Mouse (Mus musculus): Measurements from ENCODE around the gene Cyp4f17. TPM values are rescaled to one million over a fixed set of nuclear protein-coding genes. Genes with fewer than 3 reads are reported as not detected.
"Not testable (repeated sequence)": the region's sequence is repeated elsewhere in the genome, so short reads cannot be mapped to it uniquely, and the experiment has no call there.

The Cyp4f17 gene
- polyA plus RNA-seq, 1 experiment from 2014 or later: 0.87 TPM

GRCm38 (mm10) chr17:32481766-32482165 is 24.1 kb upstream of the Cyp4f17 start:
- Histone ChIP-seq H3K4me1 (ENCODE audit: control insufficient read depth, low read depth, low read length) (no peaks in the 10 kb centered on the region), H3K9me3 (replicated peaks; ENCODE audit: control insufficient read depth, low read length) (no peaks in the 10 kb centered on the region), H3K27ac (ENCODE audit: low read length) (no peak overlapping the region), H3K4me2 (ENCODE audit: low read depth, low read length) (no peak overlapping the region), H3K36me3 (ENCODE audit: control insufficient read depth, insufficient read depth) (no peaks in the 10 kb centered on the region), H3K9ac (ENCODE audit: low read depth, low read length) (no peak overlapping the region), H3K27me3 (ENCODE audit: control insufficient read depth, insufficient read depth, low read depth, low read length) (peaks cover 3% of the 10 kb centered on the region), H3K4me3 (ENCODE audit: low read depth, low read length) (no peak overlapping the region)
- no peak for ATAC-seq (ENCODE audit: low read depth)
- 68% methylated on average over 14 of the region's 14 CpGs for WGBS (ENCODE audit: insufficient replicate concordance)

DNA sequence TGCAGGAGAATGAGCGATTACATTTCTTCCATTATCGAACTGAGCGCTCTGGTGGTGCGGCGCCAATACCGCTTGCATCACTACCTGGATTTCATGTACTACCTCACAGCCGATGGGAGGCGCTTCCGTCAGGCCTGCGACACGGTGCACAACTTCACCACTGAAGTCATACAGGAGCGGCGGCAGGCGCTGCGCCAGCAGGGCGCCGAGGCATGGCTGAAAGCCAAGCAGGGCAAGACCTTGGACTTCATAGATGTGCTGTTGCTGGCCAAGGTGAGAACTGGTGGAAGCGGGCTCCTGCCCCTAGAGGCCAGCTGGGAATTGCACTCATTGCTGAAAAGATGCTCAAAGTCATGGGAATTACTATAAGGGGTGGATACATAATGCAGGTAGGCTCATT is 22.6 kb upstream of the Cyp4f17 start:
- Histone ChIP-seq H3K27me3 (ENCODE audit: control insufficient read depth, insufficient read depth, low read depth, low read length) (peaks cover 3% of the 10 kb centered on the region), H3K4me1 (ENCODE audit: control insufficient read depth, low read depth, low read length) (no peaks in the 10 kb centered on the region), H3K27ac (ENCODE audit: low read length) (no peak overlapping the region), H3K9me3 (replicated peaks; ENCODE audit: control insufficient read depth, low read length) (no peaks in the 10 kb centered on the region), H3K36me3 (ENCODE audit: control insufficient read depth, insufficient read depth) (no peaks in the 10 kb centered on the region), H3K9ac (ENCODE audit: low read depth, low read length) (no peak overlapping the region), H3K4me2 (ENCODE audit: low read depth, low read length) (no peak overlapping the region), H3K4me3 (ENCODE audit: low read depth, low read length) (no peak overlapping the region)
- ATAC-seq (ENCODE audit: low read depth): peak; percentile 91
- 18% methylated on average over 18 of the region's 18 CpGs for WGBS (ENCODE audit: insufficient replicate concordance)

DNA sequence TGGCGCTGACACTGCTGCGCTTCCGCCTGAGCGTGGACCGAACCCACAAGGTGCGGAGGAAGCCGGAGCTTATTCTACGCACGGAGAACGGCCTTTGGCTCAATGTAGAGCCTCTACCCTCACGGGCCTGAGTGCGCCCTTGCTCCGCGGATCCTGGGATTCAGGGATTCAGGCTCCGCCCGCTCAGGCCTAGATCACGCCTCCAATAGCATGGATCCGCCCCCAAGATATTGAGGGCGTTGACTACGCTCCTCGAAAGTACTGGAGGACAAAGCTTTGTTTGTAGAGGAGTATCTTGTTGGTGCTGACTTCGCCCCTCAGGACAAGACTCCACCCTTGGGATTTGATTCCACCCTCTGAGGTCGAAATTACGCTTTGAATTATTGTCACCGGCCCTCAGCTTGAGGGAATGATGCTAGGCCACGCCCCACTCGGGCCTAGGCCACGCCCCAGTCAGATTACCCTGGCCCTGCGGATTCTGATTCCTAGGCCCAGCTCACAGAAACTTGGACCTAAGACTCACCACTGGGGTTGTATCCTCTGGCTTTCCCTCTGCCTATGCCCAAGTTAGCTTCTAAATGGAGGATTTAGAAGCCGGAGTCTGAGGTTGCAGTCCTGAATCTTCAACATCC is 13.4 kb upstream of the Cyp4f17 start:
- Histone ChIP-seq H3K36me3 (ENCODE audit: control insufficient read depth, insufficient read depth) (no peaks in the 10 kb centered on the region), H3K9me3 (replicated peaks; ENCODE audit: control insufficient read depth, low read length) (no peaks in the 10 kb centered on the region), H3K9ac (ENCODE audit: low read depth, low read length) (no peak overlapping the region), H3K4me3 (ENCODE audit: low read depth, low read length) (peak overlapping the region; percentile 45), H3K27me3 (ENCODE audit: control insufficient read depth, insufficient read depth, low read depth, low read length) (no peaks in the 10 kb centered on the region; the same call in 1 of the 2 replicates), H3K4me2 (ENCODE audit: low read depth, low read length) (peak overlapping the region; percentile 57), H3K4me1 (ENCODE audit: control insufficient read depth, low read depth, low read length) (peaks cover 7% of the 10 kb centered on the region), H3K27ac (ENCODE audit: low read length) (no peak overlapping the region)
- WGBS (ENCODE audit: insufficient replicate concordance): 10% methylated on average over 30 of the region's 30 CpGs
- ATAC-seq (ENCODE audit: low read depth): peak; percentile 27; the same call in 1 of the 2 replicates

- peaks cover 7% of the 10 kb centered on the region for H3K4me1 ChIP-seq (ENCODE audit: control insufficient read depth, low read depth, low read length)
- ATAC-seq (ENCODE audit: low read depth): no peak
- H3K4me3 ChIP-seq (ENCODE audit: low read depth, low read length): no peak overlapping the region
- no peaks in the 10 kb centered on the region; the same call in 1 of the 2 replicates for H3K27me3 ChIP-seq (ENCODE audit: control insufficient read depth, insufficient read depth, low read depth, low read length)
- H3K36me3 ChIP-seq (ENCODE audit: control insufficient read depth, insufficient read depth): no peaks in the 10 kb centered on the region
- H3K9me3 ChIP-seq (replicated peaks; ENCODE audit: control insufficient read depth, low read length): no peaks in the 10 kb centered on the region
- no peak overlapping the region for H3K4me2 ChIP-seq (ENCODE audit: low read depth, low read length)
- H3K27ac ChIP-seq (ENCODE audit: low read length): no peak overlapping the region
- no peak overlapping the region for H3K9ac ChIP-seq (ENCODE audit: low read depth, low read length)
- WGBS (ENCODE audit: insufficient replicate concordance): 41% methylated on average over 1 of the region's 1 CpGs
Observed at GRCm38 (mm10) chr17:32494601-32495000, 11.2 kb upstream of the Cyp4f17 start.

DNA sequence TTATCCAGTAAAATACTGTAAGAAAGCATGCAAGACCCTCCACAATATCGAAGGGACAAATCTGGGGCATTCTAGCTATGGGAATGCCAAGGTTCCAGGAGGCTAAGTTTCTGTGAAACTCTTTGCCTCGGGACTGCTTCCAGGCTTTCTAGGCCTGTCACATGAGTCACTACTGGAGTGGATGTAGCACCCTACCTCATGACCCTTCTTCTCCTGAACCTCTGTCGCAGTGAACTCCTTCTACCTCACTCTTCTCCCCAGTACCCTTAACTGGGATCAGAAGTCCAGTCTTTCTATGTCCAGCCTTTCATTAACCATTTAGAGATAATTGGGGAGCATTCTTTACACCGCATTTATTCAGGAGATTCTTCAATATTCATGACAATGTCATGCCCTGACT is 5.3 kb upstream of the Cyp4f17 start:
- H3K27me3 ChIP-seq (ENCODE audit: control insufficient read depth, insufficient read depth, low read depth, low read length); H3K4me3 ChIP-seq (ENCODE audit: low read depth, low read length); H3K36me3 ChIP-seq (ENCODE audit: control insufficient read depth, insufficient read depth); ATAC-seq (ENCODE audit: low read depth); H3K27ac ChIP-seq (ENCODE audit: low read length); H3K9ac ChIP-seq (ENCODE audit: low read depth, low read length); H3K9me3 ChIP-seq (replicated peaks; ENCODE audit: control insufficient read depth, low read length); H3K4me1 ChIP-seq (ENCODE audit: control insufficient read depth, low read depth, low read length); H3K4me2 ChIP-seq (ENCODE audit: low read depth, low read length): not testable (repeated sequence)
- 60% methylated on average over 4 of the region's 4 CpGs for WGBS (ENCODE audit: insufficient replicate concordance)

DNA sequence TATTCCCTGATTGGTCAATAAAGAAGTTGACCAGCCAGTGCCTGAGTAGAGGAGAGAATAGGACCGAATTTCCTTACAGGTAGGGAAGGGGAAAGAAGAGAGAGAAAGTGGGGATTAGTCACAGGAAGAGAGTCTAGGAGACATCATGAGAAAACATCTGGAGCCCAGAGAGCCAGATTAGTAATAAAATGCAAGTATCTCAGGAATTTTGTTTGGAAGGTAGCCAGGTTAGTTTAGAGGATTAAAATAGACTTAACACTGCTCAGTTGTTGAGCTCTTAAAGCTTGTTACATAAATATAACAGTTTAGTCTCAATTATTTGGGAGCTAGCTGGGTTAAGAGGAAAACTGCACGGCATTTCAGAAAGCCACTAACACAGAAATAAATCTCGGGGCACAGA is 4.8 kb upstream of the Cyp4f17 start:
- H3K27me3 ChIP-seq (ENCODE audit: control insufficient read depth, insufficient read depth, low read depth, low read length): no peaks in the 10 kb centered on the region
- no peak overlapping the region for H3K27ac ChIP-seq (ENCODE audit: low read length)
- 50% methylated on average over 3 of the region's 3 CpGs for WGBS (ENCODE audit: insufficient replicate concordance)
- no peaks in the 10 kb centered on the region for H3K4me1 ChIP-seq (ENCODE audit: control insufficient read depth, low read depth, low read length)
- no peaks in the 10 kb centered on the region for H3K9me3 ChIP-seq (replicated peaks; ENCODE audit: control insufficient read depth, low read length)
- H3K36me3 ChIP-seq (ENCODE audit: control insufficient read depth, insufficient read depth): no peaks in the 10 kb centered on the region
- no peak for ATAC-seq (ENCODE audit: low read depth)
- no peak overlapping the region for H3K9ac ChIP-seq (ENCODE audit: low read depth, low read length)
- no peak overlapping the region for H3K4me3 ChIP-seq (ENCODE audit: low read depth, low read length)
- H3K4me2 ChIP-seq (ENCODE audit: low read depth, low read length): no peak overlapping the region

GRCm38 (mm10) chr17:32503111-32503510 is 2.7 kb upstream of the Cyp4f17 start:
- 48% methylated on average over 2 of the region's 2 CpGs for WGBS (ENCODE audit: insufficient replicate concordance)
- no peak overlapping the region for H3K27ac ChIP-seq (ENCODE audit: low read length)
- ATAC-seq (ENCODE audit: low read depth): no peak
- no peak overlapping the region for H3K9ac ChIP-seq (ENCODE audit: low read depth, low read length)
- H3K4me2 ChIP-seq (ENCODE audit: low read depth, low read length): no peak overlapping the region
- no peak overlapping the region for H3K4me3 ChIP-seq (ENCODE audit: low read depth, low read length)
- H3K9me3 ChIP-seq (replicated peaks; ENCODE audit: control insufficient read depth, low read length): no peaks in the 10 kb centered on the region
- H3K36me3 ChIP-seq (ENCODE audit: control insufficient read depth, insufficient read depth): no peaks in the 10 kb centered on the region
- no peaks in the 10 kb centered on the region for H3K27me3 ChIP-seq (ENCODE audit: control insufficient read depth, insufficient read depth, low read depth, low read length)
- no peaks in the 10 kb centered on the region for H3K4me1 ChIP-seq (ENCODE audit: control insufficient read depth, low read depth, low read length)

GRCm38 (mm10) chr17:32506729-32507245 is 937 bp downstream of the Cyp4f17 start:
- H3K4me3 ChIP-seq (ENCODE audit: low read depth, low read length): peak overlapping the region; percentile 56
- no peak for ATAC-seq (ENCODE audit: low read depth)
- peak overlapping the region; percentile 80 for H3K4me2 ChIP-seq (ENCODE audit: low read depth, low read length)
- WGBS (ENCODE audit: insufficient replicate concordance): 58% methylated on average over 9 of the region's 9 CpGs
- no peaks in the 10 kb centered on the region for H3K4me1 ChIP-seq (ENCODE audit: control insufficient read depth, low read depth, low read length)
- no peaks in the 10 kb centered on the region for H3K36me3 ChIP-seq (ENCODE audit: control insufficient read depth, insufficient read depth)
- no peaks in the 10 kb centered on the region for H3K9me3 ChIP-seq (replicated peaks; ENCODE audit: control insufficient read depth, low read length)
- H3K9ac ChIP-seq (ENCODE audit: low read depth, low read length): no peak overlapping the region
- H3K27me3 ChIP-seq (ENCODE audit: control insufficient read depth, insufficient read depth, low read depth, low read length): no peaks in the 10 kb centered on the region
- no peak overlapping the region for H3K27ac ChIP-seq (ENCODE audit: low read length)

DNA sequence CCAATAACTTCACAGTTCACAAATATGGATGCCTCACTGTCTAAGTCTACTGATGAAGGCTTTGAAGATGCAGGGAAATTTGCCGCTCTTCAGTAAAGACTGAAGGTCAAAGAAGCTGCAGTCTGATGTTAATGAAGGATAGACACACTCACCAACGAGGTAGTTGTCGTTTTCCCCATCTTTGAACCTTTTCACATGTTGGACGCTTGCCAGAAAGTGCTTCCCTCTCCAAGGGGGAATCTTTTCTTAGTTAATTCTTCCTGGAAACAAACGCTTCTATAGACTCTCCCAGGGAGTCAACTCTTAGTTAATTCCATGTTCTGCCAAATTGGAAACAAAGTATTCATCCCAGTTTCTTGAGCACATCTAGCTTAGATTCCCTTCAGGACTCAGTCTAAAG is 10.3 kb downstream of the Cyp4f17 start:
- Histone ChIP-seq H3K4me1 (ENCODE audit: control insufficient read depth, low read depth, low read length) (no peaks in the 10 kb centered on the region), H3K9me3 (replicated peaks; ENCODE audit: control insufficient read depth, low read length) (no peaks in the 10 kb centered on the region), H3K4me3 (ENCODE audit: low read depth, low read length) (no peak overlapping the region), H3K4me2 (ENCODE audit: low read depth, low read length) (no peak overlapping the region), H3K9ac (ENCODE audit: low read depth, low read length) (no peak overlapping the region), H3K27me3 (ENCODE audit: control insufficient read depth, insufficient read depth, low read depth, low read length) (no peaks in the 10 kb centered on the region), H3K27ac (ENCODE audit: low read length) (no peak overlapping the region), H3K36me3 (ENCODE audit: control insufficient read depth, insufficient read depth) (no peaks in the 10 kb centered on the region)
- no peak for ATAC-seq (ENCODE audit: low read depth)
- 70% methylated on average over 5 of the region's 5 CpGs for WGBS (ENCODE audit: insufficient replicate concordance)

Measured in liver, embryonic 16.5 days (tissue).